Mouse (Mus musculus) myocyte (in vitro differentiated cells): ENCODE measurements around the gene Tmem63c. TPM values are rescaled to one million over a fixed set of nuclear protein-coding genes. Genes with fewer than 3 reads are reported as not detected.

Experiments used
- H3K27me3 ChIP-seq: one replicate; pipeline ENCODE4 v1.6.1; 2011; ENCODE audit not compliant: control insufficient read depth, insufficient read depth, insufficient read length
- H3K36me3 ChIP-seq: one replicate; pipeline ENCODE4 v1.6.1; 2011; ENCODE audit not compliant: control insufficient read depth, insufficient read depth
- H3K4me2 ChIP-seq: one replicate; pipeline ENCODE4 v1.6.1; 2011; ENCODE audit warnings: low read depth, control low read depth
- H3K4me3 ChIP-seq: one replicate; pipeline ENCODE4 v1.5.1; 2011; ENCODE audit warnings: mild to moderate bottlenecking, control low read depth, moderate library complexity
- H3K79me2 ChIP-seq: one replicate; pipeline ENCODE4 v1.6.1; 2011; ENCODE audit not compliant: control insufficient read depth, insufficient read depth
- H3ac ChIP-seq: one replicate; pipeline ENCODE4 v1.6.1; 2011; ENCODE audit not compliant: control insufficient read depth, insufficient read length
- CEBPB ChIP-seq: IDR thresholded peaks from 2 replicates; pipeline ENCODE4 v1.6.1; 2011; ENCODE audit warnings: mild to moderate bottlenecking, moderate library complexity; ENCODE audit not compliant: poor library complexity, insufficient read depth, severe bottlenecking
- E2F4 ChIP-seq: IDR thresholded peaks from one replicate; pipeline ENCODE4 v1.6.1; 2011; ENCODE audit warnings: mild to moderate bottlenecking, control low read depth, moderate library complexity; ENCODE audit not compliant: insufficient read depth
- MAX ChIP-seq: IDR thresholded peaks from one replicate; pipeline ENCODE4 v1.6.1; 2011; ENCODE audit warnings: low read depth, mild to moderate bottlenecking, control low read depth
- MYOD1 ChIP-seq, 3 experiments: IDR thresholded peaks; one replicate each; pipeline ENCODE4 v1.6.1; 2011; ENCODE audit warnings: control low read depth in 2 of 3, low read depth in 2 of 3, mild to moderate bottlenecking in 2 of 3, moderate library complexity in 1 of 3; ENCODE audit not compliant: insufficient read length in 2 of 3, control insufficient read depth in 1 of 3
- MYOG ChIP-seq, 3 experiments: IDR thresholded peaks; one replicate each; pipeline ENCODE4 v1.6.1; 2011; ENCODE audit warnings: control low read depth in 2 of 3, low read depth in 2 of 3, mild to moderate bottlenecking in 2 of 3; ENCODE audit not compliant: insufficient read length in 2 of 3, control insufficient read depth in 1 of 3, insufficient read depth in 1 of 3
- POLR2A ChIP-seq: IDR thresholded peaks from one replicate; pipeline ENCODE4 v1.6.1; 2011; ENCODE audit warnings: low read depth, mild to moderate bottlenecking, control low read depth, moderate library complexity; ENCODE audit not compliant: insufficient read length
- POLR2AphosphoS2 ChIP-seq: IDR thresholded peaks from one replicate; pipeline ENCODE4 v1.6.1; 2011; ENCODE audit warnings: low read depth, control low read depth; ENCODE audit not compliant: insufficient read length
- REST ChIP-seq: IDR thresholded peaks from one replicate; pipeline ENCODE4 v1.6.1; 2011; ENCODE audit warnings: mild to moderate bottlenecking, control low read depth, moderate library complexity; ENCODE audit not compliant: insufficient read depth, insufficient read length
- SRF ChIP-seq: IDR thresholded peaks from one replicate; pipeline ENCODE4 v1.6.1; 2011; ENCODE audit warnings: low read depth; ENCODE audit not compliant: control insufficient read depth, insufficient read length
- TCF12 ChIP-seq: IDR thresholded peaks from one replicate; pipeline ENCODE4 v1.6.1; 2011; ENCODE audit warnings: mild to moderate bottlenecking, control low read depth; ENCODE audit not compliant: poor library complexity, insufficient read depth, severe bottlenecking
- TCF3 ChIP-seq: IDR thresholded peaks from one replicate; pipeline ENCODE4 v1.6.1; 2011; ENCODE audit warnings: low read depth, control low read depth; ENCODE audit not compliant: insufficient read length
- USF1 ChIP-seq: IDR thresholded peaks from one replicate; pipeline ENCODE4 v1.6.1; 2011; ENCODE audit warnings: low read depth, mild to moderate bottlenecking, control low read depth, moderate library complexity
- polyA plus RNA-seq: library from polyadenylated mRNA; unstranded; fragments of >200 nt; fragmentation: generic; extraction: Trizol; gene quantifications from one replicate; pipeline ENCODE4 v1.2.1, GENCODE M21; 2012; ENCODE audit warnings: missing spikeins

Gene Tmem63c
- polyA plus RNA-seq, 1 experiment: not detected

DNA sequence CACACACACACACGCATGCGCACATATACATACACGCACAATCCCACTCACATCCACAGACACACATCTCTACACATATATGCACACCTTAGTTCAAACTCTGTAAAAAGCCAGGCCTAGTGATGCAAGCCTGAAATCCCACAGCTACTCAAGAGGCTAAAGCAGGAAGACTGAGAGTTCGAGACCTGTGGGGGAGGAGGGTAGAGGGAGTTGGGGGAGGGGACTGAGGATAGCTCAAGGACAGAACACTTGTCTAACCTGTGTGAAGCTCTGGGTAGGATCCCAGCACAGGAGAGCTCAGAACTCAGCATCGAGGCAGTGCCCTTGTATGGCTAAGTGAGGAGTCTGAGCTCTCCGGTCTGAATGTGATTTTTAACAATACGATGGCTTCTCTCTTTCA is 18.3 kb upstream of the Tmem63c start:
- no peak overlapping the region for H3K4me2 ChIP-seq
- no peak overlapping the region for H3ac ChIP-seq
- H3K4me3 ChIP-seq: no peak overlapping the region
- TF ChIP-seq USF1: no peak
- TF ChIP-seq TCF3: no peak
- no peaks in the 10 kb centered on the region for H3K36me3 ChIP-seq
- H3K27me3 ChIP-seq: peaks cover 47% of the 10 kb centered on the region
- H3K79me2 ChIP-seq: no peaks in the 10 kb centered on the region

DNA sequence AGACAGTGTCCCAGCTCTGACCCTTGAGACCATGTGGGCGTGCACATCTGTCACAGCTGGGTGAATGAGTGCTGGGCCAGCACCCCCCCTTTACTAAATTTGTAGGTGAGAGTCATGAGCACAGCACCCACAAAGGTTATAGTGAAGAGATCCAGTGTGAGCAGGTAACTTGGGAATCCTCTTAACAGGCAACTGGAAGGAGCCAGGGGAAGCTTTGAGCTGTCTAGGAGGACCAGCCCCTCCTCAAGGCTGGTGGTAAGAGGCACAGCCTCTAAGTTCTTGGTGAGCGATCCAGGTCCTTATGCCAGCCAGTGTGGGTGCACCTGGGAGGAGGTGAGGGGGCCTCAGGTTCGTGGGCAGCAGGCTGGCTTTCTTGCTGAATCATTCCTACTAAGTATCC is 17.5 kb upstream of the Tmem63c start:
- H3ac ChIP-seq: no peak overlapping the region
- no peaks in the 10 kb centered on the region for H3K79me2 ChIP-seq
- H3K4me3 ChIP-seq: no peak overlapping the region
- no peak overlapping the region for H3K4me2 ChIP-seq
- TF ChIP-seq MYOD1 (IDR thresholded peaks at IDR 0.05; ENCODE audit: control insufficient read depth in 1 of 3, insufficient read length in 2 of 3, low read depth in 2 of 3) (no peak), MAX (no peak), CEBPB (no peak), POLR2AphosphoS2 (no peak), USF1 (no peak), TCF12 (no peak), E2F4 (no peak), POLR2A (no peak), MYOG (IDR thresholded peaks at IDR 0.05; ENCODE audit: control insufficient read depth in 1 of 3, insufficient read depth in 1 of 3, insufficient read length in 2 of 3, low read depth in 2 of 3) (no peak)
- H3K36me3 ChIP-seq: no peaks in the 10 kb centered on the region
- H3K27me3 ChIP-seq: peaks cover 55% of the 10 kb centered on the region

DNA sequence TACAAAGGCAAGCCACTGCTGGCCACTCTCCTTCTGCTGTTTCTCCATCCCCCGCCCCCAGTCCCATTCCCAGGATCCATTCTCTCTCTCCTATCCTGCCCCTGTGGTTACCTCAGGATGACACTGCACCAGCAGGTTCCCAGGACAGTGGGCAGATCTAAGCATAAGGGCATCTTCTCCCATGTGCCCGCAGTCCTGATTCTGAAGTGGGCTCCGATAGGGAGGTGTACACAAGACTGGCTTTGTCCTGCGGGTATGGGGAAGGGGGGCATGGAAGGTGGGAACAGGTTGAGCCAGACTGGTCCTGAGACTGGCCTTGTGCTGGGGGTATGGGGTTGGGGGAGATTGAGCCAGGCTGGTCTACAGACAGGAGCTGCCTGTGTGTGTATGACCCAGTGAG is 16.5 kb upstream of the Tmem63c start:
- H3K27me3 ChIP-seq: peaks cover 63% of the 10 kb centered on the region

DNA sequence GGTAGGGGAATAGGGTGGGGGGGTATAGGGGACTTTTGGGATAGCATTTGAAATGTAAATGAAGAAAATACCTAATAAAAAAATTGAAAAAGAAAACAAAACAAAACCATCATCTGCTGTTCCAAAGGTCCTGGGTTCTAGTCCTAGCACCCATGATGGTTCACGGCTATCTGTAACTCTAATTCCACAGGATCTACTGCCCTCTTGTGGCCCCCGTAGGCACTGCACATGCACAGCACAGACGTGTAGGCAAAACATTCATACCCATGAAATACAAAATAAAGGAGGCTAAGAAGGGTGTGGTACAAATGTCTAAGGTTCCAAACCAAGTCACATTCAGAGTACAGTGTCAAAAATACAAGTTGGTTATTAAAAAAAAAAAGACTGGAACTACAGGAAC is 4.1 kb upstream of the Tmem63c start:
- Histone ChIP-seq H3K79me2 (no peaks in the 10 kb centered on the region), H3ac (no peak overlapping the region), H3K4me2 (no peak overlapping the region), H3K27me3 (peaks cover 7% of the 10 kb centered on the region), H3K4me3 (no peak overlapping the region), H3K36me3 (no peaks in the 10 kb centered on the region)
- TF ChIP-seq CEBPB (no peak), MYOG (IDR thresholded peaks at IDR 0.05; ENCODE audit: control insufficient read depth in 1 of 3, insufficient read depth in 1 of 3, insufficient read length in 2 of 3, low read depth in 2 of 3) (no peak), SRF (no peak), MYOD1 (IDR thresholded peaks at IDR 0.05; ENCODE audit: control insufficient read depth in 1 of 3, insufficient read length in 2 of 3, low read depth in 2 of 3) (no peak), TCF12 (no peak), POLR2A (no peak), MAX (no peak), E2F4 (no peak), REST (no peak), USF1 (no peak), POLR2AphosphoS2 (no peak), TCF3 (no peak)

More for the DNA sequence above, 16.5 kb upstream of the Tmem63c start:
- Histone ChIP-seq H3ac (no peak overlapping the region), H3K4me2 (no peak overlapping the region), H3K36me3 (no peaks in the 10 kb centered on the region), H3K79me2 (no peaks in the 10 kb centered on the region), H3K4me3 (no peak overlapping the region)
- TF ChIP-seq E2F4: no peak
- TF ChIP-seq TCF3: no peak
- TF ChIP-seq REST: no peak
- no peak for TF ChIP-seq POLR2AphosphoS2
- TF ChIP-seq CEBPB: no peak
- TF ChIP-seq MYOG (IDR thresholded peaks at IDR 0.05; ENCODE audit: control insufficient read depth in 1 of 3, insufficient read depth in 1 of 3, insufficient read length in 2 of 3, low read depth in 2 of 3): no peak
- no peak for TF ChIP-seq POLR2A
- no peak for TF ChIP-seq MAX
- TF ChIP-seq SRF: no peak
- TF ChIP-seq MYOD1 (IDR thresholded peaks at IDR 0.05; ENCODE audit: control insufficient read depth in 1 of 3, insufficient read length in 2 of 3, low read depth in 2 of 3): no peak
- TF ChIP-seq USF1: no peak
- no peak for TF ChIP-seq TCF12

DNA sequence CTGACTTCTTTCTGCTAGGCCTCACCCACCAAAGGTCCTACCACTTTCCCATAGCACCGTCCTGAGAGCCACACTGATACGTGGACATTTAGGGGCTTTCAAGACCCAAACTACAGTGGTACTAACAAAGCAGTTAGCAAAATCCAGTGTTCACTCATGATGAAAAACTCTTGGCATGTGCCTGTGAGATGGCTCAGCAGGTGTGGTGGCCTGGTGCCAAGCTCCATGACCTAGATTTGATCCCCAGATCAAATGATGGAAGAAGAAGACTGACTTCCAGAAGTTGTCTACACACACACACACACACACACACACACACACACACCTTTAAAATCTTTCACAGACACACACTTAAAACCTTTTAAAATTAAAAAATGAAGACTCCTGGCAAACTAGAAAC is 2.4 kb upstream of the Tmem63c start:
- Histone ChIP-seq H3K4me3 (no peak overlapping the region), H3K4me2 (no peak overlapping the region), H3K36me3 (no peaks in the 10 kb centered on the region), H3K27me3 (peaks cover 15% of the 10 kb centered on the region), H3K79me2 (no peaks in the 10 kb centered on the region), H3ac (no peak overlapping the region)
- TF ChIP-seq REST (no peak), POLR2A (no peak)
